Mouse (Mus musculus): ENCODE data around the gene Cpt1a. TPM values are rescaled to one million over a fixed set of nuclear protein-coding genes. Genes with fewer than 3 reads are reported as not detected.
A peak's percentile ranks its signal among the peaks of the same experiment; 100 is the strongest.

The Cpt1a gene
- polyA plus RNA-seq, 1 experiment from 2014 or later = 33.4 TPM

- Histone ChIP-seq H3K4me2 (peak overlapping the region; percentile 98; the same call in 1 of the 2 replicates), H3K9ac (no peak overlapping the region), H3K9me3 (replicated peaks) (no peaks in the 10 kb centered on the region), H3K27ac (peak overlapping the region; percentile 96; the same call in 1 of the 2 replicates), H3K27me3 (no peaks in the 10 kb centered on the region), H3K36me3 (no peaks in the 10 kb centered on the region), H3K4me3 (replicated peaks) (no peak overlapping the region), H3K4me1 (peaks cover 45% of the 10 kb centered on the region)
- ATAC-seq (replicated peaks; ENCODE audit: low FRiP score) = no peak
- WGBS = 70% methylated on average over 12 of the region's 12 CpGs
These were observed 4.4 kb downstream of the Cpt1a start for GRCm38 (mm10) chr19:3326479-3327047.

- Histone ChIP-seq H3K4me1 (peaks cover 42% of the 10 kb centered on the region), H3K27me3 (no peaks in the 10 kb centered on the region), H3K9me3 (replicated peaks) (no peaks in the 10 kb centered on the region), H3K9ac (no peak overlapping the region), H3K36me3 (no peaks in the 10 kb centered on the region), H3K4me3 (replicated peaks) (no peak overlapping the region), H3K27ac (peak overlapping the region; percentile 79), H3K4me2 (no peak overlapping the region)
- peak; percentile 59 for ATAC-seq (replicated peaks; ENCODE audit: low FRiP score)
- 38% methylated on average over 6 of the region's 6 CpGs for WGBS
These were observed 11.1 kb downstream of the Cpt1a start for GRCm38 (mm10) chr19:3333247-3333646.

- Histone ChIP-seq H3K36me3 (no peaks in the 10 kb centered on the region), H3K9ac (no peak overlapping the region), H3K9me3 (replicated peaks) (no peaks in the 10 kb centered on the region), H3K27me3 (no peaks in the 10 kb centered on the region), H3K4me3 (replicated peaks) (no peak overlapping the region), H3K4me1 (peaks cover 42% of the 10 kb centered on the region), H3K4me2 (no peak overlapping the region), H3K27ac (peak overlapping the region; percentile 79)
- WGBS = 46% methylated on average over 17 of the region's 17 CpGs
- ATAC-seq (replicated peaks; ENCODE audit: low FRiP score) = peak; percentile 69
These were observed 11.8 kb downstream of the Cpt1a start for GRCm38 (mm10) chr19:3333694-3334515.

DNA sequence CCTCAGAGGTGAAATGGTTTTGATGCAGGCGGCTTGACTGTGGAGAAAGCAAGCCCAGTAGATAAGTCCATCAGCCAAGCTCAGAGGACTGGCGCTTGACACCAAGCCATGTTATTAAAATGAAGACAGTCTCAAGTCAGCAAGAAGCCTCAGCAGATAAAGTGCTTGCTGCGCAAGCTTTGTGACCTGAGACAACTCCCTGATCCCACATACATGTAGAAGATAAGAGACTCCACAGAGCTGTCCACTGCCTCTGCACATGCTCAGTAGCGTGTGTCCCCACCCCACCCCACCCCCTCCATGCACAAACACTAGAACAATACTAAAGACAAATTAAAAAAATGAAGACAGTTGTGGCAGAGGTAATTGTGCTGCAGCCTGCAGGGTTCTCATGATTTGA is 12.4 kb downstream of the Cpt1a start:
- H3K4me2 ChIP-seq = no peak overlapping the region
- no peak for ATAC-seq (replicated peaks; ENCODE audit: low FRiP score)
- peak overlapping the region; percentile 79 for H3K27ac ChIP-seq
- no peak overlapping the region for H3K9ac ChIP-seq
- 78% methylated on average over 4 of the region's 4 CpGs for WGBS
- peaks cover 42% of the 10 kb centered on the region for H3K4me1 ChIP-seq
- no peaks in the 10 kb centered on the region for H3K27me3 ChIP-seq
- H3K36me3 ChIP-seq = no peaks in the 10 kb centered on the region
- H3K4me3 ChIP-seq (replicated peaks) = no peak overlapping the region
- no peaks in the 10 kb centered on the region for H3K9me3 ChIP-seq (replicated peaks)

GRCm38 (mm10) chr19:3335917-3336316 is 13.8 kb downstream of the Cpt1a start:
- 68% methylated on average over 1 of the region's 1 CpGs for WGBS
- peaks cover 42% of the 10 kb centered on the region for H3K4me1 ChIP-seq
- ATAC-seq (replicated peaks; ENCODE audit: low FRiP score) = no peak

GRCm38 (mm10) chr19:3336485-3337255 is 14.5 kb downstream of the Cpt1a start:
- 63% methylated on average over 8 of the region's 8 CpGs for WGBS
- no peaks in the 10 kb centered on the region for H3K9me3 ChIP-seq (replicated peaks)
- no peak overlapping the region for H3K4me3 ChIP-seq (replicated peaks)
- no peak overlapping the region for H3K9ac ChIP-seq
- no peaks in the 10 kb centered on the region for H3K27me3 ChIP-seq
- ATAC-seq (replicated peaks; ENCODE audit: low FRiP score) = no peak
- H3K36me3 ChIP-seq = no peaks in the 10 kb centered on the region
- H3K4me1 ChIP-seq = peaks cover 42% of the 10 kb centered on the region
- H3K4me2 ChIP-seq = no peak overlapping the region
- no peak overlapping the region for H3K27ac ChIP-seq

More at GRCm38 (mm10) chr19:3335917-3336316, 13.8 kb downstream of the Cpt1a start:
- H3K9ac ChIP-seq = no peak overlapping the region
- H3K36me3 ChIP-seq = no peaks in the 10 kb centered on the region
- no peaks in the 10 kb centered on the region for H3K27me3 ChIP-seq
- H3K9me3 ChIP-seq (replicated peaks) = no peaks in the 10 kb centered on the region
- no peak overlapping the region for H3K4me2 ChIP-seq
- H3K4me3 ChIP-seq (replicated peaks) = no peak overlapping the region
- H3K27ac ChIP-seq = no peak overlapping the region

GRCm38 (mm10) chr19:3339187-3339586 is 17.1 kb downstream of the Cpt1a start:
- H3K4me3 ChIP-seq (replicated peaks) = no peak overlapping the region
- H3K4me1 ChIP-seq = peaks cover 35% of the 10 kb centered on the region
- H3K4me2 ChIP-seq = no peak overlapping the region
- 84% methylated on average over 8 of the region's 8 CpGs for WGBS
- no peak for ATAC-seq (replicated peaks; ENCODE audit: low FRiP score)
- no peaks in the 10 kb centered on the region for H3K9me3 ChIP-seq (replicated peaks)
- H3K27ac ChIP-seq = no peak overlapping the region
- H3K27me3 ChIP-seq = no peaks in the 10 kb centered on the region
- H3K36me3 ChIP-seq = no peaks in the 10 kb centered on the region
- H3K9ac ChIP-seq = no peak overlapping the region

GRCm38 (mm10) chr19:3341021-3341420 is 18.9 kb downstream of the Cpt1a start:
- Histone ChIP-seq H3K4me1 (peaks cover 37% of the 10 kb centered on the region), H3K9ac (no peak overlapping the region), H3K36me3 (no peaks in the 10 kb centered on the region), H3K4me3 (replicated peaks) (no peak overlapping the region), H3K9me3 (replicated peaks) (no peaks in the 10 kb centered on the region), H3K4me2 (no peak overlapping the region), H3K27me3 (no peaks in the 10 kb centered on the region), H3K27ac (no peak overlapping the region)
- ATAC-seq (replicated peaks; ENCODE audit: low FRiP score) = no peak
- 74% methylated on average over 3 of the region's 3 CpGs for WGBS

GRCm38 (mm10) chr19:3343929-3344328 is 21.8 kb downstream of the Cpt1a start:
- 74% methylated on average over 3 of the region's 3 CpGs for WGBS
- no peak overlapping the region for H3K4me3 ChIP-seq (replicated peaks)
- no peak overlapping the region for H3K9ac ChIP-seq
- no peak overlapping the region for H3K4me2 ChIP-seq
- H3K4me1 ChIP-seq = peaks cover 30% of the 10 kb centered on the region
- no peaks in the 10 kb centered on the region for H3K36me3 ChIP-seq
- no peaks in the 10 kb centered on the region for H3K9me3 ChIP-seq (replicated peaks)
- no peaks in the 10 kb centered on the region for H3K27me3 ChIP-seq
- peak overlapping the region; percentile 82; the same call in 1 of the 2 replicates for H3K27ac ChIP-seq
- ATAC-seq (replicated peaks; ENCODE audit: low FRiP score) = no peak

DNA sequence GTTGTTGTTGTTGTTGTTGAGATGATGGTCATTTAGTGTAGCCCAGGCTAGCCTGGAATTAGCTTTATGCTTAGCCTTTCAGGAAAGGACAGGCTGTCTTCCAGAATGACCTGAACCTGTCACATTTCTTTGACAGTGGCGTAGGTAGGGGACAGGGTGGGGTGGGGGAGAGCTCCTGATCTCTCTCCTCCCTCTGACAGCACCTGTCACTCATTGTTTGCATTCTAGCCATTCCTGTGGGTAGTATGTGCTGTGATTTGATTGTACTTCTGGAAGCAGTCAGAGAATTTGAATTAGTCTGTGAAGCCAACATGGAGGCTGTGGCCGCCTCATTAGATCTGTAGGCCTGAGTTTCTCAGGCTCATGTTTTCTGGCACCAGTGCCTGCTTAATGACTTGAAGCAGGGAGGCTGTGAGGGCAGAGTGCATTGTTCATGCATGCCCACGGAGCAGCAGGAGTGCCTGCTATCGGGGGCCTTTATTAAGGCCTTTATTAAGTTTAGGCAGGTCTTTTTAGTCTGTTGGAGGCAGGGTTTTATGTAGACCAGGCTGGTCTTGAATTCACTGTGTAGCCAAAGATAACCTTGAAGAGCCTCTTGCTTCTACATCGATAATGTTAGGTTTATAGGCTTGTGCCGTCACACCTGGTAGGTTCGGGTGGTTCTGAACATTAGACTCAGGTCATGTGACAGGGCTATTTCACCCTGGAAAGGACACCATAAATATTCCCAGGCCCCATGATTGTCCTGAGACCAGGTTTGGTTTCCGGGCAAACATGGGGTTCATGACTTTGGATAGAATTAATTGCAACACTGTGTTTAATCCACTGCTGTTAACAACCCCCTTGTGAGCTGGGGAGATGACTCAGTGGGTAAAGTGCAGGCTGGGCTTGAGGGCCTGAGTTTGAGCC is 22.8 kb downstream of the Cpt1a start:
- Histone ChIP-seq H3K4me2 (0 out of 2 replicates have a peak overlapping the region, but pooled peaks have one; percentile 9), H3K27me3 (no peaks in the 10 kb centered on the region), H3K4me3 (replicated peaks) (no peak overlapping the region), H3K9ac (no peak overlapping the region), H3K9me3 (replicated peaks) (no peaks in the 10 kb centered on the region), H3K27ac (peak overlapping the region; percentile 82), H3K4me1 (peaks cover 30% of the 10 kb centered on the region), H3K36me3 (peaks cover 4% of the 10 kb centered on the region)
- peak; percentile 83 for ATAC-seq (replicated peaks; ENCODE audit: low FRiP score)
- WGBS = 42% methylated on average over 8 of the region's 8 CpGs

GRCm38 (mm10) chr19:3347784-3348183 is 25.6 kb downstream of the Cpt1a start:
- H3K36me3 ChIP-seq = peaks cover 14% of the 10 kb centered on the region
- ATAC-seq (replicated peaks; ENCODE audit: low FRiP score) = no peak
- 96% methylated on average over 1 of the region's 1 CpGs for WGBS

More at GRCm38 (mm10) chr19:3347784-3348183, 25.6 kb downstream of the Cpt1a start:
- H3K4me1 ChIP-seq = peaks cover 30% of the 10 kb centered on the region
- H3K4me3 ChIP-seq (replicated peaks) = no peak overlapping the region
- H3K9me3 ChIP-seq (replicated peaks) = no peaks in the 10 kb centered on the region
- no peaks in the 10 kb centered on the region for H3K27me3 ChIP-seq
- no peak overlapping the region for H3K27ac ChIP-seq
- H3K9ac ChIP-seq = no peak overlapping the region
- H3K4me2 ChIP-seq = no peak overlapping the region

All from kidney, embryonic 15.5 days (tissue).